Mouse (Mus musculus) thymus, postnatal 0 days (tissue): ENCODE measurements around the gene Upk3b. TPM values are rescaled to one million over a fixed set of nuclear protein-coding genes. Genes with fewer than 3 reads are reported as not detected.

Experiments used
- DNase-seq: peaks from one replicate; pipeline ENCODE4 v3.0.0-alpha.2; 2015; ENCODE audit warnings: low spot score
- polyA plus RNA-seq: library from polyadenylated mRNA; unstranded; fragments of >200 nt; fragmentation: Nextera tagmentation; extraction: Ambion mirVana; gene quantifications from 2 replicates; pipeline ENCODE4 v1.2.1, GENCODE M21; 2015

The Upk3b gene
- polyA plus RNA-seq: 0.32 and 0.48 TPM in 2 replicates

DNA sequence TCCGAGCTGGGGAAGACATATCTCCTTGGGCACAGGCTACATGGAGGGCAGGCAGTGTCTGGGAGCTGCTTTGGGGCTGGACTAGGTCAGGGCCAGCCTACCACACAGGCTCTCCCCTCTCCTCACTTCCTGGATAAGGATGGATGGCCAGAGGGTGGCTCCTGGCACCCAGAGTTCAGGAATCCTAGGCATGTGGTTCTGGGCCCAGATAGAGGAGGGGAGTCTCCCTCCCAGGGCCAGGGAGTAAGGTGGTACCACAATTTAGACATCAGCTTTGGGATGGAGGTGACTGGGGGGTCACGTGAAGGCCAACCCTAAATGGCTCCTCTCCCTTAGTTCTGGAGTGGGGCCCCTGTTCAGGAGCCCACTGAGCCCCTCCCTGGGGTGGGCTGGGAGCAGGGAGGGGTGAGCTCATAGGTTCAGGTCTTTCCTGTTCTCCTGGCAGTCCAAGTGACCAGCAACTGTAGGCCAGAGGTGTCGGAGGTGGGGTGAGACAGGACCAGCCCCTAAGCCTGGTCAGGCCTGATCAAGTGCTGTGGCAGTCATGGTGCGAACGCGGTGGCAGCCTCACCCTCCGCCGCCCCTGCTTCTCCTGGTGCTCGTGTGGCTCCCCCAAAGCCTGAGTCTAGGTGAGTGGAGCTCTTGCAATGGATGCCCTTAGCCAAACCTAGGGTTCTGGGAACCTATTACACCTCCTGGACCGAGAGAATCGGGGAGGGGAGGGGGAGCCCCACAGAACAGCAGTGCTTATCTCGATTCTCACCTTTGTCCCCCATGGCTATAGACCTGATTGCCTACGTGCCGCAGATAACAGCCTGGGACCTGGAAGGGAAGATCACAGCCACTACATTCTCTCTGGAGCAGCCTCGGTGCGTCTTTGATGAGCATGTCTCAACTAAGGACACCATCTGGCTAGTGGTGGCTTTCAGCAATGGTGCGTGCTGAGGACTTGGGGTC, at the start of gene Upk3b:
Gene Upk3b, plus strand, starts transcription at position 239 of the 957 bp plus-strand sequence.
- no peak for DNase-seq

DNA sequence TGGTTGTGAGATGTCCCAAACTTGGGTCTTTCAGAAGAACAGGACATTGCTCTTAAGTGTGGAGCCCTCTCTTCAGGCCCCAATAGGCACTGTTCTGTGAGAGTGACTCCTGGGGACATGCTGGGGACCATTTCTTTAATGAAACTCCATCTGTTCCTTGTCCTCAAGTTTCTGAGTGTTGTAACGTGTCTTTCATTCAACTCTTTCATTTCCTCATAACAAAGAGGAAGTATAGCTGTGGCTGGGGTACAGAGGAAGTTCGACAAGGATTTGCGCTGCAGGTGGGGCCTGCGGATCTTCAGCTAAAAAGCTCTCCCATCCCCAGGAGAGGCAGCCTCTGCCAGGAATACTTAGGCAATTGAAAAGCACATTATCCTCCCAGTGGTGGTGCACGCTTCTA, 47.7 kb upstream of the Upk3b start:
- peak; percentile 45 for DNase-seq

DNA sequence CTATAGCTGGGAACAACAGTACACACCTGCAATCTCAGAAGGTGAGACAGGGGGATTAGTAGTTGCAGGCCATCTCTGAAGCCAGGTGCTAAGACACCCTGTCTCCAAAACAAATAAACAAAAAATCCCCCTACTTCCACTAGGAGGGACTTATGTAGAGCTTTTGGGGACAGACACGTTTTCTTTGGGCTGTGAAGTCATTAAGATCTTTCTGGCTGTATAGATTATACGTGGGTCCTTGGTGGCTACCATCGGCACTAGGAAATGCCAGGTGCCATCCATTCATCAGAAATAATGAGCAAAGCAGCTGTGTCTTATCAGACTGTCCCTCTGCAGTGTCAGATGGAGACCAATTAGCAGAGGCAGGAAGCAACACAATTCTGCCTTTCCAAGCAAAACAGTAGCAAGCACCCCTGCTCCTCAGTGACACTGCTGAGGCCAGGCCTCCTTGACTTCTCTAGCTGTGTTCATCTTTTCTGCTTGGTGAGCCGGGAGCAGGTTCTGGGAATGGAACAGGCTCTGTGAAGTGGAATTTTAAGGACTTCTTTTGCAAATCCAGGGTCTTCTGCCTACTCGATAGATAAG, 44.8 kb upstream of the Upk3b start:
- DNase-seq: no peak

DNA sequence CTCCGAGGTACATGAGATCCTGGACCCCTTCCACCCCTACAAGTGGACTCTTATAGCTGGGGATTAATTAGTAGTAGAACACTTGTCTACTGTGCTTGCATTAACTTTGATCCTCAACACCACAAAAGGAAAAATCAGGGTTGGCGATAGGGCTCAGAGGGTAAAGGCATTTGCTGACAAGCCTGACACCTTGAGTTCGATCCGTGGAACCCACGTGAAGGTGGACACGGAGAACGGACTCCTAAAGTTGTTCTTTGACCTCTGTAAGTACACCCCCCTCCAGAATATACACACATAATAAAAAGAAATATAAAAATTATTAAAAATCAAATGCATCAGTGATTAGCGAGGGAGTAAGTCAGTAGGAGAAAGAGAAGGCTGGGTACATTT, 44.0 kb upstream of the Upk3b start:
- DNase-seq: no peak

DNA sequence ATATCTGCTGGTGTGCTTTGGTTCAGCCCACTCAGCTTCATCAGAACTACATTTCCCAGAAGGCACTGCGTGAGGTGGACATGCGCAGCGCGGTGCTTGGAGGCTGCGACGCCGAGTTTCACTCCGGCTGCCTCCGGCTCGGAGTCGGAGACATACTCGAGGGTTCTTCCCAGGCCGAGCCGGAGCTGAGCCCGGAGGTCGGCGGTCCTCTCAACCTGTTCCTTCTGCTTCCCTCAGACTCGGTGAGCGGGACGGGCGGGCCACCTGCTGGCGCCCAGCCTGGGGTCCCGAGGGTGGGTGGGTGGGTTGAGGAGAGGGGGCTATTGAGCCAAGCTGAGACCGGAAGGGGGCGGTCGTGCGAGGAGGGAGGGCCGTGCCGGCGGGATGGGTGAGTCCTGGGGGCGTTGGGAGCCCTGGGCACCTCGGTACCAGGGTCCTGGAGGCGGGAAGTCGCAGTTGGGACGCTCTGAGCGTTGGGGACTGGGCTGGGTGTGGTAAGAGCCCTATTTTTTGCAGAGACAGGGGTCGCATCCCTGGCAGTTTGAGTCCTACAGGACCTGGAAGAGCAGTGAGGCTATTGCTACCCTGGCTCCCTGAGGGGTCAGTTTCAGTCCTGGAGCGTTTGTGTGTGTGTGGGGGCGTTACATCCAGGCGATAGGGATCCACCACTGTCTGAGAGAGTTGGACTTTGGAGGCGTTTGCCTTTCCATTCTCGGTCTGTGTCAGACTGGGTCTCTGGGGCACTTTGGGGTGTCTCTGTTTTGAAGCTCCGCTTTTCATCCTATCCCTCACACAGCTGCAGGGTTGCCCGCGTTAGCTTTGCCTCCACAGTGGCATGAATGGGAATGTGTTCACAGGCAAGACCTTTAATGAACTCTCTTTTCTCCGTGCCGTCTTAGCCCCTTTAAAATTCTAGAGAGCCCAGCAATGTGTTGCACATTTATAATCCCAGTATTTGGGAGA, 43.3 kb upstream of the Upk3b start, which contains the start of gene Dtx2:
Gene Dtx2, plus strand, starts transcription at position 76 of the 963 bp plus-strand sequence.
- peak; percentile 94 for DNase-seq

DNA sequence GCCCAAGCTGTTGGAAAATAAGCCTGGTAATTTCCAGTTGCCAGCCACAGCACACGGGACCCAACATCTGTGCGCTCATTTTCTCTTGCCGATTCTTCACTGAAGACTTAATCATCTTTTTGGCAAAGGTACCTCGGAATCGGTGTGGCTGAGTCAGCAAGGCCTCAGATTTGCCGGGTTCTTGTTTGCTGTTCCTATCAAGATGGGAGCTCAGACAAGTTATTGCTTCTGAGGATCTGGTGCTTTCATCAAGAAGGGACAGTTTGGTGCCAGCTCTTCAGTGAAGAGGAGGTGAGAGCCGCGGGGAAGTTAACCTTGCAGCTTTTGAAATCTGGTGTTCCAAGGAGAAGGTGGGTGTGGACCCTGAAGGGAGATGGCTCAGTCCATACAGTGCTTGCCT, 42.1 kb upstream of the Upk3b start:
- DNase-seq: no peak

DNA sequence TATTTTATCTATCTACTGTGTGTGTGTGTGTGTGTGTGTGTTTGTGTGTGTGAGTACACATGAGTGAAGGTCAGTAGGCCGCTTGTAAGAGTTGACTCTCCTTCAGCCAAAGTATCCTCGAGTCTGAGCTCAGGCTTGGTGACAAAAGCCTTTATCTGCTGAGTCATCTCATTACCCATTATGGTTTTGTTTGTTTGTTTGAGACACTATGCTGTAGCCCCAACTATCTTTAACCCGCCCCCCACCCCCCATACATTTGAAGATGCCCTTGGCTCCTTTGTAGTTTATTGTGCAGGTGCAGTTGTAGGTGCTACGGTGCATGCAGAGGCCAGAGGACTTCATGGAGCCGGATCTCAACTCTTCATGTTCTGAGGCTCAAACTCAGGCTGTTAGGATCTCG, 37.1 kb upstream of the Upk3b start:
- peak; percentile 20 for DNase-seq

DNA sequence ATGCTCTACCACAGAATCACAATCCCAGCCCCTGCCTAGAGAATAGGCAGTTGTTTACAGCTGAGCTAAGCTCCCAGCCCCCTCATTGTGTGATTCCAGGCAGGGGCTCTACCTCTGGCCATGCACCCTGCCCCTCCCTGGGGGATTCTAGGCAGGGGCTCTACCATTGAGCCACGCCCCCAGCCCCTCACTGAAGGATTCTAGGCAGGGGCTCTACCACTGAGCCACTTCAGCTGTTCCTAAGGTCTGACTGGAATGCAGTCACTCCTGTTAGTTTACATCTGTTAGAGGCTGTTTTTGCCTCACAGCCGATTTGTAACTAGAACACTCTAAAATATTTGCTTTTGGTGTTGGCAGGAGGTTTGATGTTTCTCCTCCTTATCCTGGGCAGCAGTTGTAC, 36.0 kb upstream of the Upk3b start:
- peak; percentile 25 for DNase-seq

DNA sequence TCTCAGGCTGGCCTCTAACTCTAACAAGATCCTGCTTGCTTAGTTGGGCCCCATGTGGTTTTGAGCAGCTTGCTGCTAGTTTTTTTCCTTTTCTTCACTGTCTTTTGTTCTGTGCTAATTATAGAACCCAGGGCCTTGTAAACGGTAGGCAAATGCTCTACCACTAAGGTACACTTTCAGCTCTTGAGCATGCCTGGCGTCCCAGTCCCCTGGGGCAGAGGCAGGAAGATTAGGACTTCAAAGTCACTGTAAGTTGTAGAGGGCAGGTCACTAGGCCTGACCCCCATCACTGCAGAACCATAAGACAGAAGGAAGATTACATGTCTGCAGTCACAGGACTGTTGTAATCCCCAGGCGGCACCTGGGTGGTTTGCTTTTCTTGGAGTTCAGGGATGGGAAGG, 35.5 kb upstream of the Upk3b start:
- peak; percentile 68 for DNase-seq

DNA sequence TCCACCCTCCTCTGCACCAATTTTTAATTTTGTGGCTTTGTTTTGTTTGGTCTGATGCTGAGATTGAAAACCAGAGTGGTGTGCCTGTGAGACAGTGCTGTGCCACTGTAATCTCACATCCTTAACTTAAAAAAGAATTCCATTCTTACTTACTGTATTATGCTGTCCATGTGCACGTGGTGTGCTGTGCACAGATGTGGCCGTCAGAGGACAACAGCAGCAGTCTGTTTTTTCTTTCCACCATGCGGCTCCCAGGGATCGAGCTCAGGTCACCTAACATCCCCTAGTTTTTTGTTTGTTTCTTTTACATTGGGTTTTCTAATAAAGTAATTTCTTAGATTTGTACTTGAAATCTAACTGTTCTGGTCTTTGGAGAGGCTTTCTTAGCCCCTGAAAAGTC, 33.8 kb upstream of the Upk3b start:
- no peak for DNase-seq

DNA sequence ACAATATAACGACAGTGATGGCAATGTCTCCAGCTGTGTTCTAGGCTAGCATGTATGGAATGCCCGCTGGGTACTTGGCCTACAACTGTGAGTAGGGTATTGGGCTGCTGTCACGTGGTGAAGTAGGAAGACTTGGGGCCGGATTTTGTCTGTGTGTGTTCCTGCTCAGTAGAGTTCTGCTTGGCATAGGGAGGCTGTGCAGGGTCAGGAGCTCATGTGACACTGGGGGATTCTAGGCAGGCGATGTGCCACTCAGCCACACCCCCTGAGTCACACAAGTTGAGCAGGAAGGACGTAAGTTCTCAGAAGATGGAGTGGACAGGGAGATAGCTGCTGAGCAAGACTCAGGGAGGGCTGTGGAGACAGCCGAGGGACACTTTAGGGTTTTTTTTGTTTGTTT, 30.6 kb upstream of the Upk3b start:
- DNase-seq: no peak

DNA sequence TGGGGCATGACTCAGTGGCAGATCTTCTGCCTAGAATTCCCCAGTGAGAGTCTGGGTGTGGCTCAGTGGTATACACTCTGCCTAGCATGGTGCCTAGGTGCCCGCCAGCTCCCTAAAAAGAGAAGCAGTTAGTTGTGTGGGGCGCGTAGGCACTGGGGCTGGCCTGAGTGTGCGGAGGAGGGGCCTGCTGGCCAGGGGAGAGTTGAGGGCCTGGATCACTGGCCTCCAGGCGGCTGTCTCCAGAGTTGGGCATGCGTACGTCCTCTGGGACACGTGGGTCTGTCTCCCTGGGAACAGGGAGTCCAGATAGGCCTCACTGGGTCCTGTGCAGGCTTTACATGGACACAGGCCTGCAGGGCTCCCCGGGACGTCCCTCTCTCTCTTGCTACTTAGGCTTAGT, 23.4 kb upstream of the Upk3b start:
- no peak for DNase-seq

DNA sequence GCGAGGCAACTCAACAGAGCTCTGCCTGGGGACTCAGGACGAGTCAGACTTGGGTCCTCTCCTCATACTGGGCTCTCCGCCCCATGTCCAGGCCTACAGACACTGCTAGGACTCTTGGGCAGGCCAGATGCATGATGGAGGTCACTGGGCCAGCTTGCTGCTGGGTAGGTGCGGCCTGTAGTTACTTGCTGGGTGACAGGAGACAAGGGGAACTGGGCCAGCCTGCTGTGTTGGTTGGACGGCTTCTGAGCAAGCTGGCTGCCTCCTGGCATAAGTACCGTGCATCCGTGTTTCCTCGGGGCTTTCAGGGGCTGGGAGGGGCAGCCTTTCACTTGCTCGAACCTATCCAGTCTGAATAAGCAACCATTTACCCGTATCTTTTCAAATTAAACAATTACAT, 22.7 kb upstream of the Upk3b start:
- no peak for DNase-seq

DNA sequence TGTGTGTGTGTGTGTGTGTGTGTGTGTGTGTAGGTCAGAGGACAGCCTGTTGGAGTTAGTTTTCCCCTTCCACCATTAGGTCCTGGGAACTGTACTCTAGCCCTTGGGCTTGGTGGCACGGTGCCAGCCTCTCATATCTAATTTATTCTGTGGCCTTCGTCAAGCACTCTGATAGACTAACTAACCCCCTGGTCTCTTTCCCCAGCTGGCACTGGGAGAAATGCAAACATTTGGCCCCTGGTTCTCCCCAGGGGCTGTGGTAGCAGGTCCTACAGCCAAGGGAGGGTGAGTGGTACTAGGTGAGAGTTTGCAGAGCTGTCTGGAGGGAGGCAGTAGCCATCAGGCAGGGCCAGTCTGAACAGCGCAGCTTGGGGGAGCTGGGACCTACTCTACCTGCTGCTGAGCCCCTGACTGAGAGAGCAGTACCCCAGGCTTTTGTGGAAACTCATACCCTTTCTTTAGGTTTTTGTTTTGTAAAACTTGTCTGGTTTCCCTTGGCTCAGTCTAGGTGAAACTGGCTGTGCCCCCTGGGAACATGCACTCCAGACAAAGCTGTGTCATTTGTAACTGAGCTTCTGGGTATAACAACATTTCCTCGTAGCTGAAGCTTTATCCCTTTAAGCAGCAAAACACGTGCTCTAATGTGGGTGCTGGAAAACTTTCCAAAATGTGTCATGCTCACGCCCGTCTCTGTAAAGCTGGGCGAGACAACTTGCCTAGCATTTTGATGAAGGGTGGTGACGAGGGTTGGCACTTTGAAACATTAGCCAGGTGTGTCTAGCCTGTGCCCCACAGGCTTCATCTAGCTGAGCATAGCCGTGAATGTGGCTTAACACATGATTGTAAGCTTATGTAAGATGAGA, 22.1 kb upstream of the Upk3b start:
- no peak for DNase-seq

DNA sequence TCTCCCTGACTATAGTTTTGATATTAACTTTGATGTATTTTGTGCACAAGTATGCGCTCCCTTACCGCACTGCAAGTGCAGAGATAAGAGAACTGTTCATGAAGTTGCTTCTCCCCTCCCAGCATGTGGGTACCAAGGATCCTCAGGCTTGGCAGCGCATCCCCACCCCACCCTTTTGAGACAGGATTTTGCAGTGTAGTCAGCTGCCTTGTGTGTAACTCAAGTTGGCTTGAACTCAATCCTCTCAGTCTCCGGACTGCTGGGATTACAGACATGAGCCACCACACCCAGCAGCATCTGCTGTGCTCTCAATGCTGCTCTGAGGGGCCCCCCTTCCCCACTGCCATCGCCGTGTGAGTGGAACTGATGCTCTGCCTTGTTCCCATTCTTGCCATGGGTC, 21.0 kb upstream of the Upk3b start:
- DNase-seq: no peak

DNA sequence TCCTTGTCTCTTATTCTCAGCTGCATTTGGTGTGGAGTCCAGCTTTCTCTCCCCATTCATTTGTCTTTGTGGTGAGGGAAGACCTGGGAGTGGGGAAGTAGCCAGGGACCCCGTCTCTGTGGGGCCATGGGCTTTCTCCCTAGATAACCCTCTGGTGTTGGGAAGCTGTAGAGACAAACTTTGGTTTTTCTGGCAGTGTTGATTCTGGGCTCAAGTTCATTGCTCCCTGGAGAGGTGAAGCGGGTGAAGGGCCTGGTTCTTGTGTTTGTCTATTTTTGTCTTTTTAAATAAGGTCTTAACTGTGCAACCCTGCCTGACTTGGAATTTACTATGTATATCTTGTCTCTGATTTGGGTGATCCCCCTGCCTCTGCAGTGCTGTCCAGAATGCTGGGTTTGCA, 19.6 kb upstream of the Upk3b start:
- no peak for DNase-seq

DNA sequence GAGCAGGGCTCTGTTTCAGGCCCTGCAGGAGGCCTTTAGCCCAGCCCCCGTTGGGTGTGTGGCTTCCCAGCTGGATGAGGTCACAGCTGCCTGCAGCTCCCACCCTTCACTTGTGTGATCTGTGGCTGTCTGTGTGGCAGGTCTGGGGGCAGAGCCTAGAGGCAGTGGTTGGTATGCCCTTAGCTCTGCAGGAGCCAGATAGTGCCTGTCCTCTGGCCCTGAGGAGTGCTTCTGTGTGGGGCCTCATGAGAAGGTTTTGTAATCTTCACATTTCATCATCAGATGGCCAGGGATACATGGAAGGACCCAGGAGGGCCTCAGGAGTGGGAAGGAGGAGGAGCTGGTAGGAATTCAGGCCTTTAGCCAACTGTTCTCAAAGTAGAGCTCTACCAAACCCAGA, 18.4 kb upstream of the Upk3b start:
- DNase-seq: peak; percentile 36

DNA sequence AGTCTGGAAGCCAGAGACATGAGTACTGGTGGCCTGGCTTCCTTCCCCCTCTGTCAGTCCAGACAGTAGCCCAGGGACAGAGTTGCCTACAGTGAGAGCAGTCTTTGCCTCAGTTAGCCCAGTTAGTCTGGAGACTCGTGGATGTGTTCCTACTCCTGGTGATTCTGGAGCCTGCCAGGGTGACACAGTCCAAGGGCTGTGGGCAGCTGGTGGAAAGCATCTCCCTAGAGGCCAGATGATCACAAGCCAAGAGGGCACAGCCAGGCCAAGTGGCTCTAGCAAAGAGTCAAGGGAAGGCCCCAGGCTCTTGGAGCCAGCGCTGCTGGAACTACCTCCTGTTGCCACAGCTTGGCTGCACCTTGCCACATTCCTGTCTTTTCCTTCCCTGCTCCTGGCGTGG, 12.6 kb upstream of the Upk3b start:
- DNase-seq: no peak

DNA sequence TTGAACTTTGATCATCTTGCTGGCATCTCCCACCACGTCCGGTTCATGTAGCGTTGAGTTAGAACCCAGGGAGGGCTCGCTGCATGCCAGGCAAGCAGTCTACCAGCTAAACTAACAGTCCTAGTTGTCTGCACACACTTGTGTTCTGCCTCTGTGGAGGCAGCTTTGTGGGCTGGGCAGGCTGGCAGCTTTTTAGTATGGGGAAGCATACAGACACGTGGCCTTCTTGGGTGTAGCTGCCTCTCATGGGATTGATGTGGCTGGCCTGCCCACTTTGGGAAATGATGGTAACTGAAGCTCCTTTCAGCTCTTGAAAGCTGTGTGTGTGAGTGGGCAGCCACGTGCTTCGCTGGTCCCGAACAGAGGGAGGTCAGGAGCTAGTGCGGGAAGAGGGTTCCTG, 11.4 kb upstream of the Upk3b start:
- DNase-seq: no peak

DNA sequence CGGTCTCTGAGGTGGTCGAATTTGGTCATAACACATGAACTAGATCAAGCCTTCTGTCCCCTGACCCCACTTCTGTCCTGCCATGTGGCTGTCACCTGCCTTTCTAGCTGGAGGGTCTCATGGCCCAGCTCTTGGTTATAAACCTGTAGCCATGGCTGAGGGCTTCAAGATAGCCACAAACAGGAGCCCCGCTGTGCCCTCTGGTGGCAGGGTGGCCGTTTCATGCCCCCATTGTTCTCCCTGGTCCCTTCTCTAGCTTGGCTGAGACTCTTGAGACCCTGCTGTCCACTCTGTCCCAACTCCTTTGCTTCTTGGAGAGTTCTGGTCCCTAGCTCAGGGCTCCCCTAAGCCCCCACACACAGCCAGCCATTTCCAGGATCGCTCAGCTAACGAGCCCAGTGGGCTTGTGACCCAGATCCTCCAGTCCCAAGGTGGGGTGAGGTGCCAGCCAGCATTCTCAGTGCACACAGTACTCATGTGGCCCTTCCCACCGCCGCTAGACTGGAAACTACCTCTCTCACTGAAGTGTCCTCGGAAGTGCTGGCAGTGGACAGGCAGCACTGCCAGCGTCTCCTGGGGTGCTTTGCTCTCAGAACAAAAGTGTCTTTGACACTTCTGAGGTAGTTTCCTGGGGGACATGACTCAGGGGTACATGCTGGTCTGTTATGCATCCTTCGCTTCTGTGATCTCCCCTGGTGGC, 10.5 kb upstream of the Upk3b start:
- DNase-seq: no peak
